Comparison of ENCODE assay signal across 18 mouse cellular contexts in the genomic region with DNA sequence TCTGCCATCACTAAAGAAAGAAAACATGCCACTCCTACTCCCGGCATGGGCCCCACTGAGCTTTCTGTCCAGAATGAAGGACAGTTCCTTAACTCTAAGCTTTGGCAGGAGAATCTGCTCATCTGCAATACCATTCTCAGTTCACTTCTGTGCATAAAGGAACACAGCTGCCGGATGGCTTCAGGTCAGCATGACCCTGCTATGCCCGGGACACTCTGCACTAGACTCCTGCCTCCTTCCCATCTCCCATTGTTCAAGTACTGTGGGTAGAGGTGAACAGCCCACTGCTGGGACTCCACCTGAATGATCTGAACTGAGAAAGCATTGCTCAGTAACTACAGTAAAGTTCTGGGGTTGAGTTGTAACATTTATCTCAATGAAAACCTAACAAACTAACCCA.
A peak's percentile ranks its signal among the peaks of the same experiment; 100 is the strongest.
DNase-seq lines count a peak whose midpoint lies in the region; ATAC-seq and TF ChIP-seq lines count a peak whose summit lies in the region.
"Had no signal": no experiment of that assay in that cellular context is flagged by ENCODE, and none has a peak within 500 bp of the region (broad histone marks: within the 10 kb centered on the region; RNA-seq: fewer than 3 reads in every experiment).

No protein-coding gene starts in this region.

- no peak overlapping the region for H3K4me3 ChIP-seq in heart, adult 2 months
- no peak overlapping the region for H3K4me3 ChIP-seq in heart, embryonic 10.5 days
- H3K4me3 ChIP-seq in forebrain, embryonic 16.5 days (replicated peaks; ENCODE audit: low read length): no peak overlapping the region
- H3K4me3 ChIP-seq: forebrain, embryonic 10.5 days; forebrain, embryonic 13.5 days; hindbrain, embryonic 12.5 days; hindbrain, embryonic 15.5 days had no signal

- peaks cover 10% of the 10 kb centered on the region for H3K36me3 ChIP-seq in heart, adult 2 months (ENCODE audit: control insufficient read depth, insufficient read depth, low read length)
- peaks cover 20% of the 10 kb centered on the region; the same call in 1 of the 2 replicates for H3K36me3 ChIP-seq in heart, embryonic 10.5 days
- H3K36me3 ChIP-seq in forebrain, embryonic 16.5 days (ENCODE audit: control insufficient read depth, insufficient read depth): peaks cover 2% of the 10 kb centered on the region; the same call in 1 of the 2 replicates

- WGBS in heart, adult 2 months: 54% methylated on average over 3 of the region's 3 CpGs
- WGBS in heart, embryonic 10.5 days: 88% methylated on average over 3 of the region's 3 CpGs
- WGBS in forebrain, embryonic 16.5 days: 90% methylated on average over 3 of the region's 3 CpGs

- no peak for TF ChIP-seq POLR2A in heart, adult 2 months (IDR thresholded peaks at IDR 0.05; ENCODE audit: insufficient read depth, low read depth, low read length)

- no peaks in the 10 kb centered on the region for H3K79me2 ChIP-seq in heart, adult 2 months (replicated peaks; ENCODE audit: control insufficient read depth, insufficient read depth, low read length)

- peak; percentile 3 for DNase-seq in adrenal gland, postnatal 14 days
- DNase-seq in adrenal gland, adult 2 months: no peak
- no peak for DNase-seq in heart, adult 2 months
- DNase-seq in heart, embryonic 10.5 days (ENCODE audit: low spot score): no peak
- peak; percentile 63 for DNase-seq in ovary, adult 18-20 months (ENCODE audit: low spot score)
- no peak for DNase-seq in ovary, postnatal 10 days (ENCODE audit: low spot score)
- DNase-seq: adrenal gland, postnatal 25 days; cerebellum, adult 18-20 months; cerebellum, adult 9-10 months; cerebellum, postnatal 14 days; forebrain, postnatal 0 days; gastrocnemius, postnatal 36 days had no signal

- H3K27ac ChIP-seq in heart, adult 2 months: no peak overlapping the region
- H3K27ac ChIP-seq in heart, embryonic 10.5 days: no peak overlapping the region
- H3K27ac ChIP-seq in forebrain, embryonic 16.5 days (ENCODE audit: low read length): no peak overlapping the region
- H3K27ac ChIP-seq: forebrain, embryonic 10.5 days; forebrain, embryonic 13.5 days; hindbrain, embryonic 12.5 days; hindbrain, embryonic 15.5 days had no signal

- ATAC-seq in forebrain, embryonic 16.5 days: no peak
- ATAC-seq: activated CD4-positive, CD25-positive, alpha-beta regulatory T cell, adult 4 months; forebrain, embryonic 13.5 days; forebrain, postnatal 0 days had no signal

- peak; percentile 72; the same call in 1 of the 2 replicates for TF ChIP-seq EP300 in heart, adult 2 months (IDR thresholded peaks at IDR 0.05; ENCODE audit: insufficient read depth, low read depth, low read length)

- H3K4me1 ChIP-seq in heart, adult 2 months (ENCODE audit: control insufficient read depth, insufficient read depth, low read length): no peaks in the 10 kb centered on the region; the same call in 1 of the 2 replicates
- H3K4me1 ChIP-seq in heart, embryonic 10.5 days: no peaks in the 10 kb centered on the region
- H3K4me1 ChIP-seq in forebrain, embryonic 16.5 days (replicated peaks; ENCODE audit: control insufficient read depth, insufficient read depth, low read length): no peaks in the 10 kb centered on the region
- H3K4me1 ChIP-seq: forebrain, embryonic 10.5 days; forebrain, embryonic 13.5 days; hindbrain, embryonic 12.5 days; hindbrain, embryonic 15.5 days had no signal

- H3K9me3 ChIP-seq in heart, embryonic 10.5 days: no peaks in the 10 kb centered on the region
- no peaks in the 10 kb centered on the region for H3K9me3 ChIP-seq in forebrain, embryonic 16.5 days (ENCODE audit: control insufficient read depth, low read length)
- H3K9me3 ChIP-seq: forebrain, embryonic 10.5 days; forebrain, embryonic 13.5 days; hindbrain, embryonic 12.5 days; hindbrain, embryonic 15.5 days had no signal

- H3K9ac ChIP-seq in heart, adult 2 months (ENCODE audit: low read depth, low read length): no peak overlapping the region
- H3K9ac ChIP-seq in forebrain, embryonic 16.5 days (replicated peaks; ENCODE audit: low read depth, low read length): no peak overlapping the region
- H3K9ac ChIP-seq: forebrain, embryonic 13.5 days; forebrain, postnatal 0 days; hindbrain, embryonic 12.5 days; hindbrain, embryonic 15.5 days had no signal

- no peak overlapping the region for H3K4me2 ChIP-seq in forebrain, embryonic 16.5 days (ENCODE audit: low read length)
- H3K4me2 ChIP-seq: forebrain, embryonic 13.5 days; hindbrain, embryonic 12.5 days; hindbrain, embryonic 15.5 days had no signal

- TF ChIP-seq CTCF in heart, adult 2 months (IDR thresholded peaks at IDR 0.05): no peak

- H3K27me3 ChIP-seq in heart, adult 2 months (ENCODE audit: control insufficient read depth, insufficient read depth, low read length): no peaks in the 10 kb centered on the region
- H3K27me3 ChIP-seq in heart, embryonic 10.5 days (ENCODE audit: insufficient read depth, poor library complexity, severe bottlenecking): no peaks in the 10 kb centered on the region
- H3K27me3 ChIP-seq in forebrain, embryonic 16.5 days (replicated peaks; ENCODE audit: control insufficient read depth, insufficient read depth, low read length): no peaks in the 10 kb centered on the region
- H3K27me3 ChIP-seq: forebrain, embryonic 13.5 days; hindbrain, embryonic 12.5 days; hindbrain, embryonic 15.5 days had no signal

- intact Hi-C loops in heart, adult 2 months (cut with DNase I): no loop called here

Comparison
In these comparisons a context has a peak if more than half of its experiments do, and no peak if none do; other contexts are left out.
1. DNase-seq: peak in adrenal gland, postnatal 14 days (single experiment) and ovary, adult 18-20 months (single experiment); none in adrenal gland, adult 2 months (single experiment), heart, adult 2 months (0 of 2), heart, embryonic 10.5 days (single experiment) and ovary, postnatal 10 days (single experiment).